Mouse (Mus musculus): ENCODE data around the gene Nr1d1. TPM values are rescaled to one million over a fixed set of nuclear protein-coding genes. Genes with fewer than 3 reads are reported as not detected.

The Nr1d1 gene
- polyA plus RNA-seq, 1 experiment from 2014 or later = 2.6 TPM

DNA sequence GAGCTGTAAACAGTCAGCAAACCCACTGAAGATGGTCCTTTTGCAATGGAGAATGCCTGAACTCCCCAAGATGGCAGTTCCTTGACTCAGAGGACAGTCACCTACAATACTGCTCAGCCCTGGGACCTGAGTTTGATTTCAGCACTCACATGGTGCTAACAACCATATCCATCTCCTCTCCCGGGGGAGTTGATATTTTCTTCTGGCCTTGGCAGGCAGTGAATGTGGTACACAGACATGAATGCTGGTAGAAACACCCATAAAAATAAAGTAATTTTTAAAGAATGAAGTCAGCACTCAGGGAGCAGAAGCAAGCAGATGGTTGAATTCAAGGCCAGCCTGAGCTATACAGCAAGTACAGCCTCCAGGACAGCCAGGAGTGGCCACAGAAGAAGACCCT, 39.0 kb downstream of the Nr1d1 start:
- Histone ChIP-seq H3K9me3 (0 out of 2 replicates have a peak, but pooled peaks cover 4% of the 10 kb centered on the region), H3K27me3 (replicated peaks) (no peaks in the 10 kb centered on the region), H3K27ac (no peak overlapping the region), H3K4me2 (replicated peaks) (no peak overlapping the region), H3K9ac (no peak overlapping the region), H3K4me3 (replicated peaks) (no peak overlapping the region), H3K4me1 (replicated peaks) (peaks cover 15% of the 10 kb centered on the region), H3K36me3 (no peaks in the 10 kb centered on the region)
- 89% methylated on average over 1 of the region's 1 CpGs for WGBS
- ATAC-seq = no peak

DNA sequence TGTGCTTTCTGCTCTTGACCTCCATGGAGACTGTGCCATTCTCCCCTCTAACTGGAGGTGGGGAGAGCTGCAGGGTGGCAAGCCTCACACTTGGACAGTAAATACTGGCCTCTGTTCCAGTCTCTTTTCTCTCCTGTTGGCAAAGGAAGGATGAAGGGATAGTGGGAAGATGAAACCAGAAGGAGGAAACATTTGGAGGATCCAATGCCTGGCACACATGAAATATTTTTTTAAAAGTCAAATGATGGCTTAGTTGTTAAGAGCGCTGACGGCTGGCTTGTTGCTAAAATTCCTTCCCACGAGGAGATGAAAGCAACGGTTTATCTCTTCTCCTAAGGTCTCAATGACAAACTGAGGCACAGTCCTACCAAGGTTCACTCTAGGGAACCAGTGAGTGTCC, 40.0 kb downstream of the Nr1d1 start:
- no peak overlapping the region for H3K4me2 ChIP-seq (replicated peaks)
- no peak overlapping the region for H3K9ac ChIP-seq
- peaks cover 5% of the 10 kb centered on the region for H3K4me1 ChIP-seq (replicated peaks)
- H3K36me3 ChIP-seq = no peaks in the 10 kb centered on the region
- no peaks in the 10 kb centered on the region for H3K27me3 ChIP-seq (replicated peaks)
- 0 out of 2 replicates have a peak, but pooled peaks cover 4% of the 10 kb centered on the region for H3K9me3 ChIP-seq
- WGBS = 95% methylated on average over 4 of the region's 4 CpGs
- H3K4me3 ChIP-seq (replicated peaks) = no peak overlapping the region
- no peak overlapping the region for H3K27ac ChIP-seq
- ATAC-seq = no peak

DNA sequence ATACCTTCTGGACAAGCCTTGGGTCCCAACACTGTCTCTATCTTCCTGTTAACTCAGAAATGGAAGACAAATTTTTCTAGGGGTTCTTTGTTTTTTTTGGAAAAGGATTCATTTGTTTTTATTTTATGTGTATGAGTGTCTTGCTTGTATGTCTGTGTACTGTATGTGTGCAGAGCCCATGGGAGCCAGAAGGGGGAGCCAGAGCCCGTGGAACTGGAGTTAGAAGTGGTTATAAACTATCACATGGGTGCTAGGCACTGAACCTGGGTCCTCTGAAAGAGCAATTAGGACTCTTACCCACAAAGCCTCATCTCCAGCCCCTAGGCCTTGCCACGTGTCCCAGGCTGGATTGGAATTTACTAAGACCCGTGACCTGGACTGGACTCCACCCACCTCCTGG, 41.1 kb downstream of the Nr1d1 start:
- no peak overlapping the region for H3K4me3 ChIP-seq (replicated peaks)
- WGBS = 68% methylated on average over 3 of the region's 3 CpGs

DNA sequence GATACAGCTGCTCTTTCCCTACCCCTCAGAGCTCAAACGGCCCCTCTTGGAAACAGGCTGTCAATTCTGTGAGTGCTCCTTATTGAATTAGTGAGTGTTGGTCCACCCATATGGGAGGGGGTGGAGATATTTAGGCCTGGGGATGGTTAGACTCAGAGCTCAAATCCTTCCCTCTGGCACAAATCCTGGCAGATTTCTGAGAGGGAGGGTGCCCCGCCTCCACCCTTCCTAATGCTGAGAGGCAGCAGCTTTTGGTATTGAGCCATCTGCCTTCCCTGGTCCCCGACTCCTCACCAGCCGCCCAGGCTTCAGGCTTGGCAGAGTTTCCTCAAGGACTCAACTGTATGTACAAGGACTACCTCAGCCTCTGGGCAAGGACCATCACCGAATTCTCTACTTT, 44.0 kb downstream of the Nr1d1 start:
- H3K4me2 ChIP-seq (replicated peaks) = no peak overlapping the region
- H3K9ac ChIP-seq = no peak overlapping the region
- H3K4me1 ChIP-seq (replicated peaks) = peaks cover 4% of the 10 kb centered on the region; the same call in 1 of the 2 replicates
- H3K27me3 ChIP-seq (replicated peaks) = no peaks in the 10 kb centered on the region
- no peaks in the 10 kb centered on the region for H3K36me3 ChIP-seq
- H3K4me3 ChIP-seq (replicated peaks) = no peak overlapping the region
- H3K9me3 ChIP-seq = 0 out of 2 replicates have a peak, but pooled peaks cover 4% of the 10 kb centered on the region
- H3K27ac ChIP-seq = no peak overlapping the region
- 55% methylated on average over 5 of the region's 5 CpGs for WGBS
- peak; percentile 16; the same call in 1 of the 2 replicates for ATAC-seq

More for the DNA sequence above, 41.1 kb downstream of the Nr1d1 start:
- Histone ChIP-seq H3K27ac (no peak overlapping the region), H3K27me3 (replicated peaks) (no peaks in the 10 kb centered on the region), H3K4me2 (replicated peaks) (no peak overlapping the region), H3K36me3 (no peaks in the 10 kb centered on the region), H3K9ac (no peak overlapping the region), H3K4me1 (replicated peaks) (no peaks in the 10 kb centered on the region), H3K9me3 (0 out of 2 replicates have a peak, but pooled peaks cover 4% of the 10 kb centered on the region)
- ATAC-seq = no peak

DNA sequence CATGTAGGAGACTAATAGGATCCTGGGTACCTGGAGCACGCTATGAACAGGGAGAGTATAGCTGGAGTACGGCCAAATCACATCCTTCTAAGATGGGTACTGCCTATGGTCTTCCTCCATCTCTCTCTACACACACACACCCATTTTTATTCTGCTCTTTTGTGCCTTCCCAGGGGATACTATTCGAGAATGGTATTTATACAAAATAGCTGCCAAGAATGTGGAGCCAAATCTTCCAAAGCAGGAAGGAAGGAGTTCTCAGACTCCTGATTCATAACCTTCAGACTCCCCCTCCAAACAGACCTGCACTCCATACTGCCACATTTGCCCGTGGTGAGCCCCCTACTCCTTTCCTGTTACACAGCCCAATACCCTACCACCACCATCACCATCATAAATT, 44.4 kb downstream of the Nr1d1 start:
- H3K9me3 ChIP-seq = 0 out of 2 replicates have a peak, but pooled peaks cover 4% of the 10 kb centered on the region
- no peak overlapping the region for H3K9ac ChIP-seq
- no peak for ATAC-seq
- no peak overlapping the region for H3K4me3 ChIP-seq (replicated peaks)
- H3K4me2 ChIP-seq (replicated peaks) = no peak overlapping the region
- no peaks in the 10 kb centered on the region for H3K27me3 ChIP-seq (replicated peaks)
- 52% methylated on average over 4 of the region's 4 CpGs for WGBS
- H3K36me3 ChIP-seq = no peaks in the 10 kb centered on the region
- peaks cover 4% of the 10 kb centered on the region; the same call in 1 of the 2 replicates for H3K4me1 ChIP-seq (replicated peaks)
- no peak overlapping the region for H3K27ac ChIP-seq

DNA sequence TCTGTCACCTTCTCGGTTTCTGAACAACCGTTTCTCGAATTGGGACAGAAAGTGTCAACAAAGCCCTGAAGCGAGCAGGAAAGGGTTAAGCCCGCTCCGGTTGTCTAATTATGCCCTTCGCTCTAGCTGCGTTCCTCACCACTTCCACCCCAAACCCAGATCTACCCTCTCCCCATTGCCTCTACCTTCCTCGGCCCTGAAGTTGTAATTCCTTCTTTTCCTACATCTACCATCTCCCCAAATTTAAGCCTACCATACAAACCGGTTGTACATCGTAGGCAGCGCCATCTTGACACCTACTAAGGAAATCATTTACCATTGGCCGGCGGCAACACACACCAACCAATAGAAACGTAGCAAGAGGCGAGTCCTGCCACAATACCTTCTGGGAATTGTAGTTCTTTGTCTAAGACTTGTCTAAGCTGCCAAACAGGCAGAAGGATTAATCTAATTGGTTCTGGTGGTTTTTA, 46.0 kb downstream of the Nr1d1 start, which contains the start of gene Med24:
Med24 (minus strand) TSS at position 317 of the 470 bp plus-strand sequence.
- WGBS = under 1% methylated on average over 16 of the region's 16 CpGs
- peak; percentile 94 for ATAC-seq
- Histone ChIP-seq H3K9ac (peak within 1 kb of the TSS; percentile 54), H3K9me3 (0 out of 2 replicates have a peak, but pooled peaks cover 1% of the 10 kb centered on the region), H3K27ac (no peak within 1 kb of the TSS), H3K4me3 (replicated peaks) (peak within 1 kb of the TSS; percentile 61), H3K4me2 (replicated peaks) (peak within 1 kb of the TSS; percentile 63), H3K4me1 (replicated peaks) (peaks cover 4% of the 10 kb centered on the region; the same call in 1 of the 2 replicates), H3K27me3 (replicated peaks) (no peaks in the 10 kb centered on the region), H3K36me3 (no peaks in the 10 kb centered on the region)

DNA sequence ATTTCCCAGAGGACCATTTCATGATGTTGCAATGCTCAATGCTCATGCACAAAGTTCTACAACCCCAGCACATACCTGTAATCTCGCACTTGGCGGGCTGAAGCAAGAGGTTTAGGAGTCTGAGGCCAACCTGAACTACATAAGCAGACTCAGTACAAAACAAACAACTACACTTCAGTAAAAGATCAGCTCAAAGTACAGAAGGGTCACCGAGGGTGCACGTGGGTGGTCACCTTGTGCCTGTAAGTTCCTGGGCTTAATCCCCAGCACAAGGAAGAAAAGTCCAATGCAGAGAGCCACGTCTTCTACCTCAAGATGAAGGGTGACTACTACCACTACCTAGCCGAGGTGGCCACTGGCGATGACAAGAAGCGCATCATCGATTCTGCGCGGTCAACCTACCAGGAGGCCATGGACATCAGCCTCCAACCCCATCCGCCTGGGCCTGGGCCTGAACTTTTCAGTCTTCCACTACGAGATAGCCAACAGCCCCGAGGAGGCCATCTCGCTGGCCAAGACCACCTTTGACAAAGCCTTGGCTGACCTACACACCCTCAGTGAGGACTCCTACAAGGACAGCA, 49.1 kb downstream of the Nr1d1 start:
- Histone ChIP-seq H3K9me3 (no peaks in the 10 kb centered on the region), H3K36me3 (no peaks in the 10 kb centered on the region), H3K4me2 (replicated peaks) (no peak overlapping the region), H3K27me3 (replicated peaks) (no peaks in the 10 kb centered on the region), H3K27ac (no peak overlapping the region), H3K4me1 (replicated peaks) (peaks cover 15% of the 10 kb centered on the region), H3K4me3 (replicated peaks) (no peak overlapping the region), H3K9ac (no peak overlapping the region)
- 93% methylated on average over 15 of the region's 15 CpGs for WGBS
- no peak for ATAC-seq

DNA sequence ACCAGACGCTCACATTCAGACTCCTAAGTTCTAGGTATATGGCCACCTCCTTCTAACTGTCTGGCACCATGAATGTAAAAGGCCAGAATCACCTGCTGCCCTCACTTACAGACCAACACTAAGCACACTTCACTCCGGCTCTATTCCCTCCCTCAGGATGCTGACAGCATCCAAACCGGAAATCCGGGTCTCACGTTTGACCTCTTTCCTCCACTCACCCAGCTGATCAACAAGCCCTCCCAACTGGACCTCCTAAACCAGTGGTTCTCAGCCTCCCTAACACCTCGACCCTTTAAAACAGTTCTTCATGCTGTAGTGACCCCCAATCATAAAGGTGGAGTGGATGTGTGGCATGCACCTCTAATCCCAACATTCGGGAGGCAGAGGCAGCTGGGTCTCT, 52.0 kb downstream of the Nr1d1 start:
- ATAC-seq = no peak
- Histone ChIP-seq H3K9ac (no peak overlapping the region), H3K4me2 (replicated peaks) (no peak overlapping the region), H3K36me3 (0 out of 2 replicates have a peak, but pooled peaks cover 3% of the 10 kb centered on the region), H3K9me3 (no peaks in the 10 kb centered on the region), H3K27me3 (replicated peaks) (no peaks in the 10 kb centered on the region), H3K27ac (no peak overlapping the region), H3K4me3 (replicated peaks) (no peak overlapping the region), H3K4me1 (replicated peaks) (peaks cover 11% of the 10 kb centered on the region; the same call in 1 of the 2 replicates)
- WGBS = 72% methylated on average over 7 of the region's 7 CpGs

DNA sequence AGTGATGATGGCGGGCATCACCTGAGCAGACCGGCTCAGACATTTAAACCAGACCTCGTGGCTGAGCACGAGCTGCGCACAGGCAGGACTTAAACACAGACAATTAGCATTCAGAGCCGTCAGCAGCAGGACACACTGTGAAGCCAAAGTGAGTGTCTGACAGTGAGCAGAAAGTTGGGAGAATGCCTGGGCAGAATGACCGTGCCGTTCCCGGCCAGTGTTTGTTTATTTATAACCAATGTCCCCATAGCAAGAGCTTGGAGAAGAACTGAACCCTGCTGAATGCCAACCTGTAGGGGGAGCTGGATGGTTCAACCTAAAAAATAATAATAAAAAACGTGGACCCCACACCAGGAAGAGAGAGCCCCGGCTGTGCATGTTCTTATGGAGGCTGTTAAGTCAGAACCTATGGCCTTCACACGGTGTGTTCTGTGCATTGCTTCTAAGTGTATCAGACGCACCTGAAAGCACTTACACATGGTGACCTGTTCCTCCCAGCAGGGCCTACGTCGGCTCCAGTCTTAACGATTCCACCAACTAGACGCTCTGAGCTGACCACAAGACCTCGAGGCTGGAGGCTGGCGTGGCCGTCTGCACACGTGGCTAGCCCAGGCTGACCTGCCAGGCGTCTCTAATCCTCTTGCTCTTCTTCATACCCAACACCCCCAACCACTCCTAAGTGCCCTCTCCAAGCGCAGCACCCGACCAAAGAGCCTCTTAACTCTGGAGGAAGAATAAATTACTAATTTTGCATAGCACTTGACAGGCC, 53.5 kb downstream of the Nr1d1 start:
- peak overlapping the region; percentile 23; the same call in 1 of the 2 replicates for H3K27ac ChIP-seq
- 46% methylated on average over 24 of the region's 24 CpGs for WGBS
- ATAC-seq = 0 out of 2 replicates have a peak, but pooled peaks have one; percentile 12
- no peak overlapping the region for H3K4me3 ChIP-seq (replicated peaks)
- no peaks in the 10 kb centered on the region for H3K27me3 ChIP-seq (replicated peaks)
- no peak overlapping the region for H3K4me2 ChIP-seq (replicated peaks)
- H3K9ac ChIP-seq = no peak overlapping the region
- H3K36me3 ChIP-seq = 0 out of 2 replicates have a peak, but pooled peaks cover 9% of the 10 kb centered on the region
- no peaks in the 10 kb centered on the region for H3K9me3 ChIP-seq
- H3K4me1 ChIP-seq (replicated peaks) = peaks cover 13% of the 10 kb centered on the region; the same call in 1 of the 2 replicates

DNA sequence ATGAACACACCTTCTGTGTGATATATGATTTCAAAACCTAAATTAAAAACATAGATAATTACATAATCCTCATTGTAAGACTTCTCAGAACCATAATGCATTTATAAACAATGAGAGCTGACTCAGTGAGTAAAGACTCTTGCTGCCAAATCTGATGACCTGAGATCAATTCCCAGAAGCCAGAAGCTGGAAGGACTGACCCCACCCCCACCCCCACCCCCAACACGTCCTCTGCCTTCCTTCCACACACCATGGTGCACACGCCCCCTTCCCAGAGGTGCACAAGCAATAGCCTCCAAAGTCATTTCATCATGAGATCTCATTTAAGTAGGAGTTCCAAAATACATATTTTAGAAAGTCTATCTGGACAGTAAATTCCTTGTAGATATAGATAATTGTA, 54.4 kb downstream of the Nr1d1 start:
- Histone ChIP-seq H3K4me2 (replicated peaks) (no peak overlapping the region), H3K27me3 (replicated peaks) (no peaks in the 10 kb centered on the region), H3K4me3 (replicated peaks) (no peak overlapping the region), H3K36me3 (0 out of 2 replicates have a peak, but pooled peaks cover 10% of the 10 kb centered on the region), H3K27ac (no peak overlapping the region), H3K9ac (no peak overlapping the region), H3K9me3 (no peaks in the 10 kb centered on the region), H3K4me1 (replicated peaks) (peaks cover 13% of the 10 kb centered on the region; the same call in 1 of the 2 replicates)
- 69% methylated on average over 2 of the region's 2 CpGs for WGBS
- no peak for ATAC-seq

Measured in intestine, embryonic 15.5 days (tissue).